Mouse (Mus musculus) spleen, postnatal 10 days (tissue): ENCODE results near the gene Sptlc2.
"Not testable (repeated sequence)": the region's sequence is repeated elsewhere in the genome, so short reads cannot be mapped to it uniquely, and the experiment has no call there.

Source experiments
- DNase-seq, 2 experiments: peaks; one replicate each; pipeline ENCODE4 v3.0.0; 2021 to 2022; ENCODE audit warnings: low spot score in 2 of 2

Sptlc2 gene

DNA sequence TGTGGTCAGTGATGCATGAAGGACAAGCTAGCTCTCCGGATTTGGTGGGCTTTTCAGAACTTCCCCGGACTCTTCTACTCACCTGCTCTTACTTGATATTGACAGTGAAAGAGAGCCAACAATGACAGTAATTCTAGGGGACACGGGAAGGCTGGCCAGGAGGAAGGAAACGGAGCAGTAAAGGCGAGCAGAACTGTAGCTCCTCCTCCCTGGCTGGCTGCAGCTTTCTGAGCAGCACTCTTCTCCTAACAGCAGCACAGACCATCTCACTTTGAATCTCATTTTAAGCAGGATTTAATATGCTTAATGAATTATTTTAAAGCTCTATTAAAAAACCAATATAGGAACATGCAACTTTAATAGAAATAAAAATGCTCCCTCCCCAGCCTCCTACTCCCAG lies 56.2 kb downstream of the Sptlc2 start:
- DNase-seq = no peak

DNA sequence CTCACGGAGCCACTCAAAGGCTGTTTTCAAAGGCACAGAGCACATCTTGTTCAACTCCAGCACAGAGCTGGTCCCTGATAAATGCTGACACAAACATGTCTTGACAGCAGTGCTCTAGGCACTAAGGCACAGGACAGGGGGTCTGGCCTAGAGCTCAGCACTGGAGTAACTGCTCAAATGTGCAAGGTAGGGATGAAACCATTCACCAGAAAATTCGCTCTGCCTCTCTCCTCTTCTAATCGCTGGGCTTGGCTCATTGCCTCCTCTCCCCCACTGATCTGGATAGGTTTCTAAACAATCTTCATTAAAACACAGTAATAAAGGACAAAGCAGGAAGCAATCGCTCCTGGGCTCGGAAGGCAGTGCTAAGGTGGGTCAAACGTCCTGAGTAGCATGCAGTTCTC lies 57.1 kb downstream of the Sptlc2 start:
- DNase-seq = no peak

DNA sequence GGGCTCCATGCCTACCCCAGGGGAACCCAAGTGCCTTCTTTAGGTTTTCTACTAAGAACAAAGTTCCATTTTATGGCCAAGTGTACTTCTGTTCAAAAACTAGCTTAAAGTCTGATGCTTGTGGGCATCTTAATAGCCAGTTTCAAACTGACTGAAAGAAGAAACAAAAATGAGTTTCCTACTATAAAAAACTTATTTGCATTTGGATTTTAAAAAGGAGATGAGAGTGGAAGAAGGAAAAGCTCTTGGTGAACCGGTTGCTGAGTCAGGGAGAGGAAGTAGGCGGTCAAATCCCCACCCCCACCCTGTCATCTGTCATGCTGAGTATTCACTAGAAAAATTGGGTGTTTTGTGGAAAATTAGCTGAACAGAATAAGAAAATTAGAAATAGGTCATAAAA lies 57.9 kb downstream of the Sptlc2 start:
- no peak for DNase-seq

DNA sequence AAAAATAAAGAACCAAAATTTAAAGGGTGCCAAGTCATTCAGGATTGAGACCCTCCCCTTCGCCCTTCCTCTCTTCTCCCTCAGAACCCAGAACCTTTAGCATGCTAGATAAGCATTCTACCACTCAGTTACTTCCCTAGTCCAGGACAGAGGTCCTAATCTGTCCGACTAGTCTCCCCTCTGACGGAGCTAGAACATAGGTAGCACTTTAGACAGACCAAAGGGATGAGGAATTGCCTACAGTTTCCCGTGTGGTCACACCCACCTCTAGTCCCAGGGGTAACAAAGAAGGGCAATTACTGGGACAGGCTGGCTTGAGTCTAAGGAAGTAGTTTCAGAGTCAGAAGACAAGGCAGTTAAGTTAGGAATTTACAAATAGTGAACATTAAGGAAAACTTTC lies 60.1 kb downstream of the Sptlc2 start:
- no peak for DNase-seq

DNA sequence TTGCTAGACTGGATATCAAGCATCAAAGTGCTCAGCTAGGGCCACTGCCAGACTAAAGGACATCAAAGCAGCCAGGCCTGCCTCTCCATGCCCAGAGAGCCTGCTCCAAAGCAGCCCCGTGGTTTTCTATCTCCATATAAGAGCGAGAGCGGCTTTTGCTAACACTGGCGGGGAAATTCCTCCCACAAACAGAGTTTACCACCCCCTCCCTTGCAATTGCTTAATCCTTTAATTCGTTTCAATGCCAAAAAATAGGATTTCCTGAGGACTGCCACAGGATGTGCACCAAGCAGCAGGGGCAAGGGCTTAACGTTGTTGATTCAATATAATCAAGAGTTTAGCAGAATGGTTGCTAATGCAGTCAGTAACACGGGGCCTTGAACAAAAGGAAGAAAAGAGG lies 60.5 kb downstream of the Sptlc2 start:
- DNase-seq = no peak

GRCm38 (mm10) chr12:87325452-87325851 lies 62.7 kb downstream of the Sptlc2 start:
- no peak for DNase-seq

GRCm38 (mm10) chr12:87319229-87319628 lies 68.9 kb downstream of the Sptlc2 start:
- no peak for DNase-seq

DNA sequence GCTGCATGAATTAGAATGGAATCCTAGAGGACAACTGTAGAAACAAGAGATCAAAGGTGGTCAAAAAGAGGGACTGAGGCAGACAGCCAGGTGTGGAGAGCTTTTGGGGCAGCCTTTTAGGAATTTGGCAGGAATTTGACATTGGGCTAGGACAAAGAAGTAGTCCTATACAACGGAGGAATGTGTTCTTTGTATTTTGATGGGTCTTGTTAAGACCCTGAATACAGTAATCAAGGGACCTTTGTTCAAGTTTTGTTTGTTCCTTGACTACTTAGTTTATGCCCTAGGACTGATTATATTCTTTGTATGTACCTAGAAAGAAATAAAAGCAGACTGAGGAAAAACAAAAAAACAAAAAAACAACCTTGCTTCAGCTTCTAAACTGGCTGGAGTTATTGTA lies 70.2 kb downstream of the Sptlc2 start:
- no peak for DNase-seq

DNA sequence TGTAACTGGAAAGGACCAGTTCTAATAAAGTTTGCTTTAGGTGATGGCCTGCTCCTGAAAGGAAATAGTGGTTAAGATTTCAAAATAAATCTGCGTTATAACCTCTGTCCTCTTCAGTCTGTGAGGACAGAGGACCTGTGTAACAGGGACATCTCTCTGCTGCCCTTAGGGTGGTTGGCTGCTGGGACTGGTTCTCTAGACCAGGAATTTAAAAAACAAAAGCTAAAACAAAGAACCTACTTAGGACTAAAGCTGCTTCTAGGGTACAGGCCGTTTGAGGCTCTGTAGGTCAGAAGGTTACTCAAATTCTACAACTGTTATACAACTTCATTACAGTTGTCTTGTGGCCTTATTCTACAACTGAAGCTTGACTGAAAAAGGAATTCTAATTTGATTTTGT lies 75.1 kb downstream of the Sptlc2 start:
- DNase-seq = no peak

DNA sequence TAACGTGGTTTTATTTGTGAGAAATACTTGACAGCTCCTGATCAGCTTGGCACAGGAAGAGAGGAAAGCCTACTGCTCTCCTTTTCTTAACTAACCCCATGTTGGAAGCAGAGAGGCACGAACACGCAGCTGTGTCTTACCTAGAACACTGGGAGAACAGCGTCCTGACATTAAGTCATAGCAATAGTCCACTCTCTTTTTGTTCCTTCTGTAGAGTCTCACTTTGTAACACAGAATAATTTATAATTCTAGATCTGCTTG lies 81.6 kb downstream of the Sptlc2 start:
- DNase-seq = not testable (repeated sequence)

DNA sequence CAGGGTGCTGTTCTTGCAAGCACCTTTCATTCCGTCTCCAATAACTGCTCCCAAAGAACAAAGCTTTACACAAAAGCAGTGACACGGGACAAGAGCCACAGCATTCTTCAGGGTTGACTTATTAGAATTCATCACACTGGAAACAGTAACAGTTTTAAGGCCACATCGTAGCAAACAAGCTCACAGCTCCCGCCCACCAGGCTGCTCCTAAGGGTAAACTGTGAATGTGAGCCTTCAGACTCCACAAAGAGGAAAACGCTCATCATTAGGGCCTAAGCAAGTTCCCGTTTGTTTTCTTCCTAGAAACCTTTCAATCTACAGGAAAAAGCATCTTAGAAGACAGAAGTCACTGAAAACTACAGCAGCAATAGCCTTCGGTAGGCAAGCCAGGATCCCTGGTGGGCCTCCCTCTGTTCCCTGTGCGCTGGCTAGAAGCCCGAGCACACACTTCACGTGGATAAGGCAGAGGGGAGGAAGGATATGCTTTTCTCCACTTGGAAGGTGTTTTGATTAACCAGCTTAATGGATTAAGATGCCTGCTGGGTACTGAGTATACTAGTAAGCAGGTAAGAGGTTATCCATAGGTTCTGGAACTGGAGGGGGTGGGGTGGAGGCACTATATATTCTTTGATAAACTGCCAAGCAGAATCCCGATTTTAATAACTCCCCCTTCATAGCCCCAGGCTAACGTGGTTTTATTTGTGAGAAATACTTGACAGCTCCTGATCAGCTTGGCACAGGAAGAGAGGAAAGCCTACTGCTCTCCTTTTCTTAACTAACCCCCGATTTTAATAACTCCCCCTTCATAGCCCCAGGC lies 82.2 kb downstream of the Sptlc2 start:
- no peak for DNase-seq

- DNase-seq = no peak
These were observed 87.0 kb downstream of the Sptlc2 start for GRCm38 (mm10) chr12:87301189-87301588.

- no peak for DNase-seq
These were observed 87.8 kb downstream of the Sptlc2 start for GRCm38 (mm10) chr12:87300441-87300690.

DNA sequence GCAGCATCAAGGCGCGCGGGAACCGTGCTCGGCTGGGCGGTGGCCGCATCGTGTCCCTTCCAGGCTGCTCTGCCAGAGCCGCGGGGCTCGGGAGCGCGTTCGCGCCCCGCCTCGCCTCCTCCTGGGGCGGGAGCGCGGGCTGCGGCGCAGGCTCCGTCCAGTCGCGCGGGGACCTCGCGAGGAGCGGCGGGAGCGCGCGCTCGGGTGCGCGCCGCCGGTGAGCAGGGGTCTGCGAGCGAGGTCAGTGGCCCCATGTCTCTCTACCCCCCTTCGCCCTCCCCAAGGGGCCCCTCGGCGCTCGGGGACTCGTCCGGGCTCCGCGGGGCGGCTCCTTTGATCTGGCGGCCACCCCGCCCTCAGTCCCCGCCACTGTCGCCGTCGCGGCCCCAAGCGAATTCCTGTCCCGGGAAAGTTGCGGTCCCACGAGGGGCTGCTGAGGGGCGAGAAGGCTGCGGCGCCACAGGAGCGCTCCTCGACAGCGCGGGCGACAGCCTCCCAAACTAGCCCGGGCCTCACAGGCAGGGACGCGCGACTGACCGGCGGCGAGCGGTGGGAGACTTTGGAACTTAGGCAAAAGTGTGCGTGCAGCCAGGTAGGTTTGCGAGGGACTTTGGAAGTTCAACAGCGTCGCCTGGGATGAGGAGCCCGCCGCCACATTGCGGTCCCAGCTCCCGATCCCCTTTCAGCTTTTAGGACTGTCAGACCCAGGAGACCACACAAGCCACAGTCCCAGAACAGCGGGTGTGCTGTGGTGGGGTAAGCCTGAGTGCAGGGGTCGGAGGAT lies 88.3 kb downstream of the Sptlc2 start, which contains the start of gene Ism2:
Gene Ism2, minus strand, starts transcription at position 49 of the 784 bp plus-strand sequence.
- no peak for DNase-seq

GRCm38 (mm10) chr12:87299037-87299656 lies 89.0 kb downstream of the Sptlc2 start:
- DNase-seq = no peak

- DNase-seq = no peak
These were observed 94.2 kb downstream of the Sptlc2 start for GRCm38 (mm10) chr12:87293934-87294333.

DNA sequence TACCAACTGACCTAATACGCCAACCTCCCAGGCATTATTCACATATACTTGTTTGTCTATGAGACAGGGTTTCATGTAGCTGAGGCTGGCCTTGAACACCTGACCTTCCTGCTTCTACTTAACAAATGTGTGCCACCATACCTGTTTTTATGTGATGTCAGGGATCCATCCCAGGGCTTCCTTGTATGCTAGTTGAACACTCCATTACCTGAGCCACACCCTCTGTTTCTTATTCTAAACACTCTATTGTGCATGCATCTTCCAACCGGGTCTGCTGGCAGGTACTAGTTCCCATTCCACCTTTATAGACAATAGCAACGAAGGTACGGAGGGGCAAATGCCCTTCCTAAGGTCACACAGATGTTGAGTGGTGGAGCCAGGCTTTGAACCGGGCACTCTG lies 99.1 kb downstream of the Sptlc2 start:
- DNase-seq = no peak

GRCm38 (mm10) chr12:87284726-87285125 lies 103.4 kb downstream of the Sptlc2 start:
- DNase-seq = no peak

DNA sequence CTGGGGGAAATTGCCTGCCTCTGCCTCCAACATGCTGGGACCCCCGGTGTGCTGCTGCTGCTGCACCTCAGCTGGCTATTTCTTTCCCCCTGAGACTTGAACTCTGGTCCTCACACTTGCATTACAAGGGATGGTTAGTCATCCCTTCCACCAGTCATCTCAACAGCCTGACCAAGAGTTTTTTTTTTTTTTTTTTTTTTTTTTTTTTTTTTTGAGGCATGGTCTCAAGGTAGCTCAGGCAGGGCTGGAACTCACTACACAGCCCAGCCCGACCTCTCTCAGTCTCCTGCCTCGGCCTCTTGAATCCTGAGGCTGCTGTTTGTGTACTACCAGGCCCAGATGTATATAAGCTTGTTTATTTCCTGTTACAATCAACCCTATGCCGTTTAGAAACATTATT lies 103.9 kb downstream of the Sptlc2 start:
- DNase-seq = no peak

GRCm38 (mm10) chr12:87283706-87284105 lies 104.4 kb downstream of the Sptlc2 start:
- no peak for DNase-seq

- DNase-seq = no peak
These were observed 105.4 kb downstream of the Sptlc2 start for GRCm38 (mm10) chr12:87282743-87283142.

DNA sequence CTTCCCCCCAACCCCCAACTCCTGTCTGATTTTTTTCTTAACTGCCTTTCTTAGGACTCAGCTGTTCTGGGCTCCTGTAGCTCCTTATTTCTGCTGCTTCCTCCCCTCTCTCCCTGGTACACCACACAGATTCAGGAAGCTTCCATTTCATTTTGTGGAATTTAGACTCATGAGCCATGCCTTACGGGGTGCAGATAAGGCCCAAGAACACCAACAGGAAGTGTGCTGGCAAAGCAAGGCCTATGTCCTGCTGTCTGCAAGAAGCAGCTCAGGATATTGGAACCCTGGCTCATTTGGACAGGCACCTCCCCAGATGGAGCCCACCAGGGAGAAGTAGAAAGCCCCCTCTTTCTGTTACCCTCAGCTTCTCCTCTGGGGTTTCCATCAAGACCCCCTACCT lies 106.4 kb downstream of the Sptlc2 start:
- no peak for DNase-seq

DNA sequence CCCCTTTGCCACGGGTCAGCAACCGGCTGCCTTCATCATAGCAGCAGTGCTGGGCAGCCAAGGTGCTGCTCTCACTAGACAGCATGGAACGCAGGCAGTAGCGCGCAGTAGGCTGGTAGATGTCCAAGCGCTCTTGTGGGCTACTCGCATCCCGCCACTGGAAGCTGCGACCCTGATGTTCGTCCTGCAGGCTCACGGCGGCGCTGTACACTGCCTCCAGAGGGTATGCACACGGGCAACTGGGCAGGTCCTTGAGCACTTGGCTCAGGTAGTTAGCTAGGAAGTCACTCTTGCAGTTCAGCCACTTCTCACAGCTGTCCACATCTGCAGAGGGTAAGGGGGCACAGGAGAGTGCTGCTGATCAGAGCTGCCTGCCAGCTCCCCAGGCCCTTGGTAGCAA lies 108.3 kb downstream of the Sptlc2 start:
- DNase-seq = no peak
